Mouse (Mus musculus) megakaryocyte, adult 5-6 weeks (primary cell): ENCODE results near the gene Rassf10. TPM values are rescaled to one million over a fixed set of nuclear protein-coding genes. Genes with fewer than 3 reads are reported as not detected.
"Not testable (repeated sequence)": the region's sequence is repeated elsewhere in the genome, so short reads cannot be mapped to it uniquely, and the experiment has no call there.

Experiments used
- ATAC-seq: 2 replicates; pipeline ENCODE4 v1.8.0; 2016; ENCODE audit warnings: mild to moderate bottlenecking, inconsistent platforms; ENCODE audit not compliant: poor library complexity, severe bottlenecking
- total RNA-seq, 2 experiments: library from RNA; stranded (forward) in 1 of 2; stranded (reverse) in 1 of 2; fragments of 153-499, 151-499 nt in 1 of 2; fragments of 221-1000, 200-1000 nt in 1 of 2; gene quantifications; 2 replicates each; pipeline versions ENCODE4 v1.2.3 to v1.2.4; 2015 to 2017

Rassf10 gene
- not detected in 2 replicates for total RNA-seq (2015)
- 0.08 TPM in 1 of 2 replicates, not detected in the other for total RNA-seq (2017)

- ATAC-seq: peak; percentile 77
Observed at GRCm38 (mm10) chr7:112953777-112954291, at the start of gene Rassf10. Rassf10 (plus strand) TSS chr7:112953962.

- ATAC-seq: no peak
Observed at GRCm38 (mm10) chr7:112906848-112907247, 46.9 kb upstream of the Rassf10 start.

- ATAC-seq: no peak
Observed at GRCm38 (mm10) chr7:112907468-112907867, 46.3 kb upstream of the Rassf10 start.

- ATAC-seq: no peak
Observed at GRCm38 (mm10) chr7:112909164-112909563, 44.6 kb upstream of the Rassf10 start.

- no peak for ATAC-seq
Observed at GRCm38 (mm10) chr7:112912969-112913368, 40.8 kb upstream of the Rassf10 start.

- no peak for ATAC-seq
Observed at GRCm38 (mm10) chr7:112915571-112915970, 38.2 kb upstream of the Rassf10 start.

- ATAC-seq: no peak
Observed at GRCm38 (mm10) chr7:112917613-112918278, 36.0 kb upstream of the Rassf10 start.

GRCm38 (mm10) chr7:112918279-112918991 lies 35.3 kb upstream of the Rassf10 start:
- ATAC-seq: no peak

GRCm38 (mm10) chr7:112919845-112920244 lies 33.9 kb upstream of the Rassf10 start:
- ATAC-seq: peak; percentile 76

GRCm38 (mm10) chr7:112922801-112923200 lies 31.0 kb upstream of the Rassf10 start:
- no peak for ATAC-seq

GRCm38 (mm10) chr7:112923712-112924111 lies 30.1 kb upstream of the Rassf10 start:
- ATAC-seq: no peak

GRCm38 (mm10) chr7:112930669-112931068 lies 23.1 kb upstream of the Rassf10 start:
- no peak for ATAC-seq

GRCm38 (mm10) chr7:112935876-112936275 lies 17.9 kb upstream of the Rassf10 start:
- not testable (repeated sequence) for ATAC-seq

- ATAC-seq: no peak
Observed at GRCm38 (mm10) chr7:112937089-112937488, 16.7 kb upstream of the Rassf10 start.

GRCm38 (mm10) chr7:112938959-112939358 lies 14.8 kb upstream of the Rassf10 start:
- no peak for ATAC-seq

GRCm38 (mm10) chr7:112942567-112942966 lies 11.2 kb upstream of the Rassf10 start:
- no peak for ATAC-seq

GRCm38 (mm10) chr7:112943056-112943455 lies 10.7 kb upstream of the Rassf10 start:
- no peak for ATAC-seq

- no peak for ATAC-seq
Observed at GRCm38 (mm10) chr7:112946706-112947105, 7.1 kb upstream of the Rassf10 start.

GRCm38 (mm10) chr7:112954351-112955102 lies 765 bp downstream of the Rassf10 start:
- ATAC-seq: peak; percentile 67

GRCm38 (mm10) chr7:112955103-112955827 lies 1.5 kb downstream of the Rassf10 start:
- peak; percentile 60 for ATAC-seq

GRCm38 (mm10) chr7:112955955-112956354 lies 2.2 kb downstream of the Rassf10 start:
- ATAC-seq: no peak
